Mouse (Mus musculus) effector memory CD4-positive, alpha-beta T cell, adult 5 months (primary cell): ENCODE data around the gene Pde6g. TPM values are rescaled to one million over a fixed set of nuclear protein-coding genes. Genes with fewer than 3 reads are reported as not detected.

Source experiments
- polyA plus RNA-seq: library from polyadenylated mRNA; unstranded; fragments of 100-300 nt; shearing (Covaris generic); gene quantifications from one replicate; pipeline ENCODE4 v1.2.1, GENCODE M21; 2017

Pde6g gene
- polyA plus RNA-seq = not detected

DNA sequence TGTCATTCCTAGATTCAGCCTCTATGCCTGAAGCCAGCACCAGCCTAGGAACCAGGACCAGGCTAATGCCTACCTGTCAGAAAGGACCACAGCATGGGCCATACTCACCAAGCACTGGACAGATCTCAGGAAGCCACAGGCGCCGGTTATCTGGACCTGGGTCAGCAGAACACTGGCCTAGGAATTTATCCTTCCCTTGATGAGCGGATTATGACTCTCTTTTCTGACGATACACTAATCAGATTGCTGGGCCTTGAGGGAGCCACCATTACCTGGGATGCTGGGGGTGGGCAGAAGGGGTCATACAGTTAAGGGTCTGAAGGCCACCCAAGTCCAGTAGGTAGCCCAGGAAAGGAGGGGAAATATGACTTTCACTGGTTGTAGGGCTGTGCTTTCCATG lies at the start of gene Pde6g:
Gene Pde6g (minus strand): TSS at position 195 of the 400 bp plus-strand sequence.

DNA sequence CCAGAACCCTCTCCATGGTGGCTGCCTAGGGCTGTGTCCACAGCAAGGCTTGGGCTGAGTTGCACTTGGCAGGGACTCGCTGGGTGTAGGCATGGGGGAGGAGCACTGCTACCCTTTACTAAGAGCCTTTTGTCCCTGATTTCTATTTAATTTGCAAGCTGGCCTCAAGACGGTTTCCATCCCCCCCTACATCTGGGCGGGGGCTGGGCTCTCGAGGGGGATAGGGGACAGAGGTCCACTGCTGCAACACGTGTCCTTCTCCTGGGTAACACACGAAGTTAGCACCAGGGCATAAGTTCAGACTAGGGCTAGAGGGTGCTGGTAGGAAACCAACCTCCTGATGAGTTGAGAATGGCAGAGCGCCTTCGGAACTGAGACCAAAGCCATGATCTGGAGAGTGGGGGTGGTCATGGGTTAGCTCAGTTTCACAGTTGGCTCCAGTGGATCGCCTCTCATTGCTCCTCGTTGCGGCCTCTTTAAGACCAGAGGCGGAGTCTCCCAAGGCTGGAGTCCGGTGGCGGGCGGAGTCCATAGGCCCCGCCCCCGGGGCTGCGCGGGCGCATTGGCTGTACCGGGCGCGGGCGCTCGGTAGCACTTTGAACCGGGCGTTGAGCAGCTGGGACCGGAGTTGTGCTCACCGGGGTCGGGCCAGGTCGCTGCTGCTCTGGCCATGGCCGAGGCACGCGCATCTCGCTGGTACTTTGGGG lies 38.2 kb upstream of the Pde6g start, which contains the start of gene Slc25a10:
Gene Slc25a10 (plus strand): TSS at position 524 of the 707 bp plus-strand sequence.

DNA sequence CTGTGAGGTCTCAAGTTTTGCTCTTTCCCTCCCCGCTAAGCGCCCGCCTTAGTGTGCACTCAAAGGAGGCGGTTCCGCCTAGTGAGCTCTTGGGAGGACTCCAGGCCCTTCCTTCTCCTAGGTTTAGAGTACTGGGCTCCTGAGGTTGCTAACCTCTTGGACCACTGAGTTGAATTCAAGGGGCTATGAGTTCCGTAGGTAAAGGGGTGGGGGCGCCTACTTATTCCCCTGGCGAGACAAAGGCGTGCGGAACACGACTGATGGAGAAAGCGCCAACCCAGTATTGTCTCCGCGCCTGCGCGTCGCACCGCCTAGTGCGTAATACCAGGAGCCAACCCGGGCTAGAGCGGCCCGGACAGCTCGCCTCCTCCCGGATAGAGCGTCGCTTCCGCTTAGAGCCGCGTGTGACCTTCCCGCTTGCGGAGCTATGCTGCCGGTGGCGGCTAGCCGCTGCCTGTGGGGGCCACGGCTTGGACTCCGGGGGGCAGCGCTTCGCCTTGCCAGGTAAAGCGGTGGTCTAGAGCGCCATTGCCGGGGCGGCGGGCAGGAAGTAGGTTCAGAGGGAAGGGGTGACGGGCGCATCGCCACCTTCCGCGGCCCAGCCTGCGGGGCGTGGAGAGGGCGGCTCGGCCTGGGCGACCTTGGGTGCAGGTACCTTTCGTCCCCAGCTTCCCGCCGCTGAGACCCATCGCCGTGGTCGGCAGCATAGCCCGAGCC lies 31.1 kb upstream of the Pde6g start, which contains the start of gene Mrpl12:
Gene Mrpl12 (plus strand): TSS at position 349 of the 717 bp plus-strand sequence.

DNA sequence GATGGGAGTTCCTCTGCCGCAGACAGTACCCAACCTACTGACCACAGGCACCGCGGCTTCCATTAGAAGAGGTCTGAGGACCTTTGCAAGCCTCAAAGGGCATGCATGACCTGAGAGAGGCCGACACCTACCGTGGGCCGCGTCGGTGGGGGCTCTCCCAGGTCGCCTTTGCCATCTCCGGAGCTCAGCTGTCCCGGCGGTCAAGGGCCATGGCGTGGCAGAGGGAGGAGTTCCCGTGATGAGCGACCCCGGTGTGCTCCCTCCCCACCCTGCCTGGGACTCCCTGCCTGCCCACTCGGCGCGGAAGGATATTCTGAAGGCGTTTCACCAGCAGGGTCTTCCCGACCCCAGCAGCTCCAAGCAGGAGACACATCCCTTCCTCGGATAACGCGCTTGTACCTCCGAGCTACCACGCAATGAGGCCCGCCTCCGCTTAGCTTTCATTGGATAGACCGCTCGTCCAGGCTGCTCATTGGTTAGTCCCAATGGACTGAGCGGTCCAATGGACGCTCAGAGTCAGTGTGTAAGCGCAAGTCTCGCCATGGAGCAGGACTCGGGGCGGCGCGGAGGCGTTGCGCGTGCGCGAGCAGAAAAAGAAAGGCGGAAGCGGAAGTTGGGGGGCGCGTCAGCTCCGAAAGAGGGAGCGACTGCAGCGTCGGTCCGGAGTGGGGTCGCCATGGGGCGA lies 13.9 kb upstream of the Pde6g start, which contains the start of gene Arl16:
Gene Arl16 (minus strand): TSS at position 557 of the 685 bp plus-strand sequence.

DNA sequence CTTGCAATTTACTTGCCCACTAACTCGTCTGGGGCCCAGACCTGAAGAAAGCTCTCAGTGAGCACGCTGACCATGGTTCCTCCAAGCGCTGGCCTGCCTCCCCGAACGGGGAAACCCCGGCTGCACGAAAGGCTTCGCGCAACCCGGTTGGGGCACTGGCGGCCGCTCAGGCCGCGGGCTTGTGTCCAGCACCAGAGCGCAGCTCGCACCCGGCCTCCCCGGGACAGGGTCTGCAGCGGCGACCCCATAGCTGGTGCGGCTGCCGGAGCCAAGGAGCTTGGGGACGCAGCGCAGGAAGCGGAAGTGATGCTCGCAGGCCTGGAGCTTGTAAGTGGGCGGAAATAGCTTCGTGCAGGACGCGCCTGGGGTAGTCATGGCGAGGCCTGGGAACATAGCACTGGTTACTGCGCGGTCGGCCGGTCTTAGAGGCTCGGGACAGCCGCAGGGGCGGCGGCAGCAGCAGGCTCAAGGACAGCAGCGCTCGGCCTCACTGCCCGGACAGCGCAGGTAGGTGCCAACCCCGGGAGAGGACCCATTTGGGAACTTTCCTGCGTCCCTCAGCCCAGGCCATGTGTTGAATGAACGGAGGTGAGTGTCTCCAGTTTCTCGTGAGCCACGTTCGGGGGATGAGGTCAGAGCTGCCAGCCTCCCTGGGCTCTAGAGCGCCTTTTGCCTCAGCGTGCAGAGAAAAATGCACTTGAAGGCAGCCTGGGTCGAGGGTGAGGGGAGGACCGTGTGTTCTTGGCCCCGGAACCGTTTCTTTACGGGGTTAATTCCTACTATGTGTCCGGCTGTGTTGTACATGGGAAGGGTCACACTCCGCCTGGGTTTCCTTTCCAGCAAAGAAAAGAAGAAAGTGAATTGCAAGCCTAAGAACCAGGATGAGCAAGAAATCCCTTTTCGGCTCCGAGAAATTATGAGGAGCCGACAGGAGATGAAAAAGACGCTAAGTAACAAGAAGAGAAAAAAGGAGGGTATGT lies 4.8 kb upstream of the Pde6g start, which contains the start of the genes Oxld1 and Ccdc137:
Gene Oxld1 (minus strand): TSS at position 297 of the 980 bp plus-strand sequence.
Gene Ccdc137 (plus strand): TSS at position 344 of the 980 bp plus-strand sequence.

DNA sequence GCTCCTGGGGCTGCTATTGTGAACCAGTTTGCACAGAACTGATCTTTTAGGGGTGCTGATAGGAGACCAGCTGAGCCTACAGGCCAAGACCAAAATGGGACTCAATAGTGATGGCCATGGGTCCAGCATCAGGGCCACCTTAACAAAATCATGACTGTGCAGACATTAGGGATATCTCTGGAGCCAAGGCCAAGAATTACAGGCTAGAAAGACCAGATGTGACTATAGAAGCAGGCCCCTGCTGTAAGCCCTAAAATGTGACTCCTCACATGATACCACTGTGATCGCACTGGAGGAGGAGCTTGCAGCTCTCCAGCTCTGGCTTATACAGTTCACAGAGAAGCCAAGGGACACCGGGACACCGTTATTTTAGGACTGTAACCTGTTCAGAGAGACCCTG lies 11.0 kb downstream of the Pde6g start, which contains the start of gene Tspan10:
Gene Tspan10 (plus strand): TSS at position 301 of the 400 bp plus-strand sequence.

DNA sequence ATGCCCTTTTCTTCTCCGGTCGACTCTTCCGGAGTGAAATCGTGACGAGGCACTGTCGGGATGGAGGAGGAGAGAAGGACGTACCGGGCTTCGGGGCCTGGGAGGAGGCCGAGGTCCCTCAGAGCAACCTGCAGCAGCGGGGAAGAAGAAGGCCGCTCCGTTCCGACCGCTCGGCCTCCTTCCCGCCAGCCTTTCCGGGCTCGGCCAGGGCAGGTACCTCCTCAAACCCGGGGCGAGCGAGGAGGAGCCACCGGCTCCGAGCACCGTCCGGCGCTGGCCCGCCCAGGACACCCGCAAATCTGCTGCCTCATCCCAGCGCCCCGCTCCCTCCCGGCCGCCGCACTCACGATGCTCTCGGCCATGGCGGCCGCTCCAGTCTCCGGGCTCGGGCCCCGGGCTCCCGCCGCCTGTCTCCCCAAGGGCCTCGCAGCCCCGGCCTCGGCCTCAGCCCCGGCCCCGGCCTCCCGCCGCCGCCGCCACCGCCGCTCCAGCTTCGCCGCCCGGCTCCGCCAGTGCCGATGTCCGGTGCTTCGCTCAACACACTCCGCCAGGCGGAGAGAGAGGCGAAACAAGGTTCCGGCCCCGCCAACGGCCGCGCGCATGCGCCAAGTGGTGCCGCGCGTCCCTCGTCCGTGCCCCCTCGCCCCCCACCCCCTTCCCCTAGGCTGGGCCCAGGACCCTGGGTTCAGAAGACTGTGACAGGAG lies 16.0 kb downstream of the Pde6g start, which contains the start of gene Nploc4:
Gene Nploc4 (minus strand): TSS at position 557 of the 705 bp plus-strand sequence.

Other genes with a start within 250 kb of the Pde6g start
- 0.19 TPM for gene Bahcc1, start 220.6 kb downstream of the Pde6g start, polyA plus RNA-seq
- gene Actg1, start 105.0 kb downstream of the Pde6g start, polyA plus RNA-seq = 2,667 TPM
- not detected for gene Fscn2, start 92.0 kb downstream of the Pde6g start, polyA plus RNA-seq
- 22.5 TPM for gene Faap100, start 74.7 kb downstream of the Pde6g start, polyA plus RNA-seq
- gene Nploc4, start 15.8 kb downstream of the Pde6g start, polyA plus RNA-seq = 54.3 TPM
- gene Tspan10, start 10.9 kb downstream of the Pde6g start, polyA plus RNA-seq = not detected
- gene Oxld1, start 4.6 kb upstream of the Pde6g start, polyA plus RNA-seq = 2.0 TPM
- 19.8 TPM for gene Ccdc137, start 4.6 kb upstream of the Pde6g start, polyA plus RNA-seq
- gene Arl16, start 14.1 kb upstream of the Pde6g start, polyA plus RNA-seq = 10.7 TPM
- gene Mrpl12, start 31.1 kb upstream of the Pde6g start, polyA plus RNA-seq = 29.0 TPM
- 9.9 TPM for gene Slc25a10, start 38.3 kb upstream of the Pde6g start, polyA plus RNA-seq
- gene Gcgr, start 77.2 kb upstream of the Pde6g start, polyA plus RNA-seq = not detected
- gene Mcrip1, start 96.2 kb upstream of the Pde6g start, polyA plus RNA-seq = 63.3 TPM
- not detected for gene Ppp1r27, start 97.6 kb upstream of the Pde6g start, polyA plus RNA-seq
- 187 TPM for gene P4hb, start 119.8 kb upstream of the Pde6g start, polyA plus RNA-seq
- gene Arhgdia, start 128.1 kb upstream of the Pde6g start, polyA plus RNA-seq = 737 TPM
- 275 TPM for gene Alyref, start 144.9 kb upstream of the Pde6g start, polyA plus RNA-seq
- 80.0 TPM for gene Anapc11, start 144.9 kb upstream of the Pde6g start, polyA plus RNA-seq
- gene Npb, start 155.0 kb upstream of the Pde6g start, polyA plus RNA-seq = not detected
- 159 TPM for gene Pcyt2, start 164.4 kb upstream of the Pde6g start, polyA plus RNA-seq
- gene Sirt7, start 171.7 kb upstream of the Pde6g start, polyA plus RNA-seq = 158 TPM
- 52.8 TPM for gene Mafg, start 180.1 kb upstream of the Pde6g start, polyA plus RNA-seq
- gene Pycr1, start 190.3 kb upstream of the Pde6g start, polyA plus RNA-seq = 0.24 TPM
- gene Myadml2, start 194.7 kb upstream of the Pde6g start, polyA plus RNA-seq = not detected
- gene Notum, start 207.7 kb upstream of the Pde6g start, polyA plus RNA-seq = not detected
- 103 TPM for gene Aspscr1, start 219.5 kb upstream of the Pde6g start, polyA plus RNA-seq